Mouse (Mus musculus) neural tube, embryonic 14.5 days (tissue): ENCODE results near the gene Ptms. TPM values are rescaled to one million over a fixed set of nuclear protein-coding genes. Genes with fewer than 3 reads are reported as not detected.

Experiments used
- ATAC-seq: fragments of 200-750 bp; cut with Nextera tagmentation; 2 replicates; pipeline ENCODE4 v1.8.0; 2017; ENCODE audit warnings: low read depth, mild to moderate bottlenecking, moderate TSS enrichment, moderate library complexity
- H3K27ac ChIP-seq: fragments of 300-500 bp; sonication (generic); 2 replicates; pipeline ENCODE4 v1.5.1; 2014; ENCODE audit warnings: low read depth, mild to moderate bottlenecking, control low read depth, low read length, moderate library complexity, mixed read lengths
- H3K27me3 ChIP-seq: fragments of 300-500 bp; sonication (generic); 2 replicates; pipeline ENCODE4 v1.6.1; 2014; ENCODE audit warnings: low read length; ENCODE audit not compliant: control insufficient read depth, insufficient read depth
- H3K36me3 ChIP-seq: fragments of 300-500 bp; sonication (generic); 2 replicates; pipeline ENCODE4 v1.6.1; 2014; ENCODE audit warnings: low read length, mixed read lengths; ENCODE audit not compliant: control insufficient read depth, insufficient read depth
- H3K4me1 ChIP-seq: fragments of 300-500 bp; sonication (generic); 2 replicates; pipeline ENCODE4 v1.6.1; 2014; ENCODE audit warnings: low read length; ENCODE audit not compliant: control insufficient read depth, insufficient read depth
- H3K4me2 ChIP-seq: fragments of 300-500 bp; sonication (generic); 2 replicates; pipeline ENCODE4 v1.6.1; 2014; ENCODE audit warnings: mild to moderate bottlenecking, low read depth, low read length, control low read depth
- H3K4me3 ChIP-seq: fragments of 300-500 bp; sonication (generic); 2 replicates; pipeline ENCODE4 v1.5.1; 2014; ENCODE audit warnings: low read depth, low read length, control low read depth, mixed read lengths
- H3K9ac ChIP-seq: fragments of 300-500 bp; sonication (generic); replicated peaks from 2 replicates; pipeline ENCODE4 v1.6.1; 2014; ENCODE audit warnings: low read depth, mild to moderate bottlenecking, control low read depth, low read length, mixed read lengths
- H3K9me3 ChIP-seq: fragments of 300-500 bp; sonication (generic); 2 replicates; pipeline ENCODE4 v1.6.1; 2016; ENCODE audit warnings: low read length; ENCODE audit not compliant: control insufficient read depth
- WGBS: fragments of 180-500 bp; shearing (Covaris S2); extraction: QIAGEN DNeasy Blood & Tissue Kit; methylation state at CpG from one replicate; pipeline ENCODE4 v1.1.7; 2014; 5-methylcytosine and 5-hydroxymethylcytosine counted together
- polyA plus RNA-seq: library from polyadenylated mRNA; unstranded; fragments of >200 nt; fragmentation: Nextera tagmentation; extraction: Ambion mirVana; gene quantifications from 2 replicates; pipeline ENCODE4 v1.2.1, GENCODE M21; 2014

The Ptms gene
- polyA plus RNA-seq, 1 experiment from 2014 or later, result 664 TPM

- H3K4me2 ChIP-seq, result no peak overlapping the region
- peaks cover 24% of the 10 kb centered on the region for H3K36me3 ChIP-seq
- H3K4me1 ChIP-seq, result no peaks in the 10 kb centered on the region
- H3K4me3 ChIP-seq, result no peak overlapping the region
- 99% methylated on average over 4 of the region's 4 CpGs for WGBS
- no peak for ATAC-seq
- H3K9ac ChIP-seq, result no peak overlapping the region
- no peak overlapping the region for H3K27ac ChIP-seq
- no peaks in the 10 kb centered on the region for H3K27me3 ChIP-seq
- H3K9me3 ChIP-seq, result no peaks in the 10 kb centered on the region
Measured at GRCm38 (mm10) chr6:124955212-124955611, 35.3 kb upstream of the Ptms start.

GRCm38 (mm10) chr6:124953991-124954715 is 34.2 kb upstream of the Ptms start:
- no peak for ATAC-seq

GRCm38 (mm10) chr6:124943526-124943925 is 23.6 kb upstream of the Ptms start:
- Histone ChIP-seq H3K27ac (no peak overlapping the region), H3K9ac (no peak overlapping the region), H3K27me3 (no peaks in the 10 kb centered on the region), H3K36me3 (peaks cover 4% of the 10 kb centered on the region; the same call in 1 of the 2 replicates), H3K4me3 (no peak overlapping the region), H3K9me3 (no peaks in the 10 kb centered on the region), H3K4me1 (no peaks in the 10 kb centered on the region), H3K4me2 (no peak overlapping the region)
- 94% methylated on average over 3 of the region's 3 CpGs for WGBS
- ATAC-seq, result no peak

More at GRCm38 (mm10) chr6:124953991-124954715, 34.2 kb upstream of the Ptms start:
- no peak overlapping the region for H3K9ac ChIP-seq
- H3K4me3 ChIP-seq, result no peak overlapping the region
- no peaks in the 10 kb centered on the region for H3K4me1 ChIP-seq
- H3K27ac ChIP-seq, result no peak overlapping the region
- no peaks in the 10 kb centered on the region for H3K27me3 ChIP-seq
- H3K4me2 ChIP-seq, result no peak overlapping the region
- H3K36me3 ChIP-seq, result peaks cover 14% of the 10 kb centered on the region; the same call in 1 of the 2 replicates
- WGBS, result 92% methylated on average over 2 of the region's 2 CpGs
- no peaks in the 10 kb centered on the region for H3K9me3 ChIP-seq

GRCm38 (mm10) chr6:124941679-124942078 is 21.8 kb upstream of the Ptms start:
- Histone ChIP-seq H3K4me2 (no peak overlapping the region), H3K4me3 (no peak overlapping the region), H3K27me3 (no peaks in the 10 kb centered on the region), H3K27ac (no peak overlapping the region), H3K9ac (no peak overlapping the region), H3K9me3 (no peaks in the 10 kb centered on the region), H3K36me3 (peaks cover 6% of the 10 kb centered on the region), H3K4me1 (no peaks in the 10 kb centered on the region)
- WGBS, result 97% methylated on average over 1 of the region's 1 CpGs
- no peak for ATAC-seq

GRCm38 (mm10) chr6:124938554-124938953 is 18.7 kb upstream of the Ptms start:
- 95% methylated on average over 7 of the region's 7 CpGs for WGBS
- H3K9ac ChIP-seq, result no peak overlapping the region
- H3K27me3 ChIP-seq, result no peaks in the 10 kb centered on the region
- no peak for ATAC-seq
- H3K9me3 ChIP-seq, result no peaks in the 10 kb centered on the region
- H3K27ac ChIP-seq, result no peak overlapping the region
- no peak overlapping the region for H3K4me2 ChIP-seq
- no peak overlapping the region for H3K4me3 ChIP-seq
- H3K4me1 ChIP-seq, result no peaks in the 10 kb centered on the region
- peaks cover 27% of the 10 kb centered on the region for H3K36me3 ChIP-seq

GRCm38 (mm10) chr6:124937493-124937892 is 17.6 kb upstream of the Ptms start:
- Histone ChIP-seq H3K36me3 (peaks cover 31% of the 10 kb centered on the region), H3K27me3 (no peaks in the 10 kb centered on the region), H3K4me3 (no peak overlapping the region), H3K4me2 (no peak overlapping the region), H3K4me1 (peaks cover 4% of the 10 kb centered on the region), H3K27ac (no peak overlapping the region), H3K9ac (no peak overlapping the region), H3K9me3 (no peaks in the 10 kb centered on the region)
- 90% methylated on average over 2 of the region's 2 CpGs for WGBS
- no peak for ATAC-seq

GRCm38 (mm10) chr6:124936681-124937080 is 16.8 kb upstream of the Ptms start:
- Histone ChIP-seq H3K9me3 (no peaks in the 10 kb centered on the region), H3K27me3 (no peaks in the 10 kb centered on the region), H3K36me3 (peaks cover 31% of the 10 kb centered on the region), H3K4me3 (no peak overlapping the region), H3K9ac (no peak overlapping the region), H3K4me2 (no peak overlapping the region), H3K4me1 (peaks cover 8% of the 10 kb centered on the region), H3K27ac (no peak overlapping the region)
- ATAC-seq, result no peak
- WGBS, result 80% methylated on average over 1 of the region's 1 CpGs

- Histone ChIP-seq H3K9me3 (no peaks in the 10 kb centered on the region), H3K9ac (no peak overlapping the region), H3K4me3 (no peak overlapping the region), H3K27me3 (no peaks in the 10 kb centered on the region), H3K4me1 (peaks cover 16% of the 10 kb centered on the region), H3K27ac (no peak overlapping the region), H3K36me3 (peaks cover 31% of the 10 kb centered on the region), H3K4me2 (no peak overlapping the region)
- WGBS, result 97% methylated on average over 7 of the region's 7 CpGs
- no peak for ATAC-seq
Measured at GRCm38 (mm10) chr6:124934670-124935069, 14.8 kb upstream of the Ptms start.

- no peaks in the 10 kb centered on the region for H3K27me3 ChIP-seq
- H3K4me2 ChIP-seq, result peak overlapping the region; percentile 91; the same call in 1 of the 2 replicates
- H3K9me3 ChIP-seq, result no peaks in the 10 kb centered on the region
- peaks cover 16% of the 10 kb centered on the region for H3K4me1 ChIP-seq
- peaks cover 28% of the 10 kb centered on the region for H3K36me3 ChIP-seq
- no peak overlapping the region for H3K9ac ChIP-seq
- ATAC-seq, result no peak
- H3K27ac ChIP-seq, result no peak overlapping the region
- 86% methylated on average over 3 of the region's 3 CpGs for WGBS
- peak overlapping the region; percentile 94; the same call in 1 of the 2 replicates for H3K4me3 ChIP-seq
Measured at GRCm38 (mm10) chr6:124933127-124933526, 13.2 kb upstream of the Ptms start.
